Mouse (Mus musculus) embryo, embryonic 10.5 days (tissue): ENCODE data around the gene Chchd1.

Source experiments
- DNase-seq: peaks from one replicate; pipeline ENCODE4 v3.0.0-alpha.2; 2015; ENCODE audit warnings: low spot score

Gene Chchd1

DNA sequence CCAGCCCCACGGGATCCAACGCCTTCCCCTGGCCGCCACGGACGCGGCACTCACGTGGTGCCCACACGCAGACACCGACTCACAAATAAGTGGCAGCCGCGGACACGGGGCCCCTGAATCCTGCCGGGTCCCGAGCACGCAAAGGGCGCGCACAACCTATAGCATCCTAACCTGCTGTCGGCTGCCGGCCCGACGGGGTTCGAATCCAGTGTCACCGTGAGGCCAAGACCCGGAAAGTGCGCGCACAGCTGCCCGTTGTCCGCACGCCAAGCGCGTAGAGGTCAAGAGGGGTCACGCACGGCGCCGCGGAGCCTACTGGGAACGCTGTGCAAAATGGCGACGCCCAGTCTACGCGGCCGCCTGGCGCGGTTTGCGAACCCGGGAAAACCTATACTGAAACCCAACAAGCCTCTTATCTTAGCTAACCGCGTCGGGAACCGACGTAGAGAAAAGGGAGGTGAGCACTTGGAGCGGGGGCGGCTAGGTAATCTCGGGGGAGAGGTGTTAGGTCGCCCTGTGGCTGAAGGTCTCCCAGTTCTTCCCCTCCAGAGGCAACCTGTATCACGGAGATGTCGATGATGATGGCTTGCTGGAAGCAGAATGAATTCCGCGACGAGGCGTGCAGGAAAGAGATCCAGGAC is at the start of gene Chchd1:
Gene Chchd1 (plus strand): TSS at position 266 of the 641 bp plus-strand sequence.
- DNase-seq = peak; percentile 94

DNA sequence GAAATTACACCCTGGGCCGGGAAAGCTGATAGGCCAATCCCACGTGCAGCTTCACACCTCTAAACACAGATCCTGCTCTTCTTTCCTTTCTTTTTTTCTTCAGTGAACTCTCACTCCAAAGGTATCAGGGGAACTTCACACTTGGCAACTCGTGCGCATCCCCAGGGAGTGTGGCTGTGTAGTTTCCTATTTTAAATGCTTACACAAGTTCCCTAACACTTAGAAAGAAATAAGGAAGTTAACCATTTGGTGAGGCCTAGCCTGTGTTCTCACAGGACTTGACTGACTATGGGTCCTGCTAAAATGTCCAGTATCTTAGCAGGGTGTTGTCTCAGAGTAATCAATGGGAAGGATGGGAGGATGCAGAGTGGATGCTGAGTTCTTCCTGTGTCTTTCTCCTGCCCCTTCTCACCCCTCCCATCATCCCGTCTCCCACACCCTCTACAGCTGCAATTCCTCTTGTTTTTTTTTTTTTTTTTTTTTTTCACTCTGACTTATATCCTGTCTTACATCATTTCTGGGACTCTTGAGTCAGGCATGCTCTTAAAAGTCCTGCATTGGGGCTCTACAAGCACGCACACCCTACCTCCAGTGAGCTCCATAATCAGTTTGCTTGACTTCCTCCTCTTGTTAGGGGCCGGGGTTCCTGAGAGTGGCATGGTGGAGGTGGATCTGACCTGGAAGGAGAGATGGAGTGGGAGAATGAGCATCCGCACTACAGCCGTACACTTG is 48.0 kb upstream of the Chchd1 start:
- DNase-seq = no peak

DNA sequence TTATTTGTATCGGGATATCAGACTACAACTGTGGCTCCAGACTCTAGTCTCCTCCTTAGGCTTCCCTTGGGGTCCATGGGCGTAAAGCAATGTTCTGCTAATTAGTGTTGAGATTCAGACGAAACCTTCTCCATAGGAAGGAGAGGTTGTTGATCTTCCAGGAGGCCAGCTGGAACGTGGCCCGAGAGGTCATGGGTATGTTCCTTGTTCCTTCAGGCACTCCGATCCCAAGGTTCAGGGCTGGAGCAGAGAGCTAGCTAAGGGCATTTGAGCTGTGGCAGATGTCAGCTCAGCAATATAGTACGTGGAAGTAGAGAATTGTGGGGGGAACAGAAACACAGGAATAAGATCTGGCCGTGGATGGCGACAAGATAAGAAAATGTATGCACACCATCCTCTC is 47.1 kb upstream of the Chchd1 start:
- DNase-seq = no peak

DNA sequence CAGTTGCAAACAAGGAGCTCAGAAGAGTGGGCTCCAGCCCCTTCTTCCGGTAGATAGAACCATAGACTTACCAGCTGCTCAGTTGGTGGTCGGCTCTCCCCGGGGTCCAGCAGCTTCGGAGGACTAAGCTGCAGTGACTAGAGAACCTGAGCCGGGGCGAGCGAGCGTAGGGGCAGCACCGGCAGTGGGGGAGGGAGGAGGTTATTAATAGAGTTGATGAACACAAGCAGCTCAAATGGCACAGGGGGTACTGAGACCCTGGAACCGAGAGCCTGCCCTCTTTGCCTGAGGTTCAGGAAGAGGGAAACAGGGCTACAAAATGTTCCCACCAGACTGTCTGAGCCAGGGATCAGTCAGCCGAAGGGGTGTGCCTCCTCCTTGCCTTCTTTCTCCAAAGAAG is 46.4 kb upstream of the Chchd1 start, which contains the start of gene Myoz1:
Gene Myoz1 (minus strand): TSS at position 180 of the 400 bp plus-strand sequence.
- DNase-seq = no peak

DNA sequence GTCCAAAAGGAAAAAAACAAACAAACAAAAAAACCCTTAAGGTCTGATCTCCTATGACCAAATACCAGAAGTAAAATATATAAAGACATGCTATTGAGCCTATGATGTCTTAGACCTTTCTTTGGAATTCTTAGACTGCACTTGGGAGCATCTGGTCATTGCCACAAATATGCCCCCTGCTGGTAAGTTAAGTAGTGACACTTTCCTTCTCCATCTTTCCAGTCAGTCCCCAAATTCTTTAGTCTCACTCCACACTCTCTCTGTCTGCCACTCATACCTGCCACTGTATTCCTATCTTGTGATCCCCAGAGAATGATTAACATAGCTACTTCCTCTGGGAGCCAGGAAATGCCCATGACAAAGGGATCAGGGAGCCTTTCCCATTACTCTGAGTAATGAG is 44.5 kb upstream of the Chchd1 start:
- DNase-seq = peak; percentile 78

DNA sequence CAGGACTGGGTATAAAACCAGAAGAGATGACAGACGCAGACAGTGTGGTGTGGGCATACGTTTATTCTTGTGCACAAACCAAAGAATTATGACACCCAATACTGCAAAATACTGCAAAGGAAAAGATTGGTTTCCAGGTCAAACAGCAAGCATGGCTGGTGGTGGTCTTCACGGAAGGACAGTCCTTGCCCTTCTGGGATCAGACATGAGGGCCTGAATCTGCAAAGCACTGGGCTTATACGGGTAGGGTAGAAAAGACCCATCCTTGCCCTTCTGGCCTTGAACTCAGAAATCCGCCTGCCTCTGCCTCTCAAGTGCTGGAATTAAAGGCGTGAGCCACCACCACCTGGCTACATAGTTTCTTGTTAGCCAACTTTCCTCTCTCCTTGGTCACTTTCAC is 43.9 kb upstream of the Chchd1 start:
- DNase-seq = no peak

DNA sequence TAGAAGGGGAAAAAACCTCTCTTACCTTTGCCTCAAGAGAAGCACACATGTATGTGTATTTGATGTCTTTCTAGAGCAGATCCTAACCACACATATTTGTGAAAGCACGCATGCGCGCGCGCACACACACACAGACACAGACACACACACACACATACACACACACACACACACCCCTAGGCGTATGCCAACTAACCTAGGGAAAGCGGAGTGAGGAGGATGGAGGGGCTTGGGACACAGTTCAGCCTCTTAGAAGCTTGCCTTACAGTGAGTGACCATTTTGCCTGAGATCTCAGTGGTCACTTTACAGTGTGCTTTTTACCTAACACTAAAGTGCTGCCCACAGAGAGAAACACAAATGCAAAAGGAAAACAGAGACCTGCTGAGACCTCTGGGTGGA is 43.1 kb upstream of the Chchd1 start:
- no peak for DNase-seq

DNA sequence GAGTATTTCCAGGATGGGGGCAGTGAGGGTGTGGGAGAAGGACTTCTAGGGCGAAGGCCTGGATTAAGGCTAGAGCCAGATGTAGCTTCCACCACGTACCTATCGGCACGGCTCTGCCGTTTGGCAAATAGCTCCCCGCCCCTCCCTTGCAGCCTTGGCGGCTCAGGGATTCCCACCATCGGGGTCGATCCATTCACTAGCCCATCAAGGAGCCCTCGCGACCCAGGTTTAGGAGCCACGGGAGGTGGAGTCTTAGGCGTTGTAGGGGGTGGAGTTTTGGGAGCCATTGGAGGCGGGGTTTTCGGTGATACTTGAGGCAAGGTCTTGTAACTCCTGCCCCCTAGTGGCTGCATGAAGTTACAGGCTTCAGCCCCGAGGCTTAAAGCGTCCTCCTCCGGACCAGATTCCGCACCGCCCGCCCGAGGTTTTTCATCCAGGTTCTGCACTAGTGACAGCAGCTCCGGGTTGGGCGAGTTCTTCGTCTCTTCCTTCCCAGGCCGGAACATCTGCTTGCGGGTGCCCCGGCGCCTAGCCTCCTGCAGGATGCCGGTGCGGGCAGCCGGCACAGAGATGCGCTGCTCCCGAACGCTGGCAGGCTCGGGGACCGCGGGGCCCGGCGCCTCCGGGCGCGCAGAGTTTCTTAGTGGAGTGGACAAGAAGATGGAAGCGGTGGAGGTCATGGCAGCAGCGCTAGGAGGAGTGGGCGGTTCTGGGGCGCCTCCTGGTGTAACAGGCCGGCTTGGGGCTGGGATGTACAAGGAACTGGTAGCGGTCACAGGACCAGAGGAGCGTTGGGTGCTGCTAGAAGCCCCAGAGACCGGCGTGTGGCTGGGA is 41.8 kb upstream of the Chchd1 start:
- DNase-seq = peak; percentile 100

DNA sequence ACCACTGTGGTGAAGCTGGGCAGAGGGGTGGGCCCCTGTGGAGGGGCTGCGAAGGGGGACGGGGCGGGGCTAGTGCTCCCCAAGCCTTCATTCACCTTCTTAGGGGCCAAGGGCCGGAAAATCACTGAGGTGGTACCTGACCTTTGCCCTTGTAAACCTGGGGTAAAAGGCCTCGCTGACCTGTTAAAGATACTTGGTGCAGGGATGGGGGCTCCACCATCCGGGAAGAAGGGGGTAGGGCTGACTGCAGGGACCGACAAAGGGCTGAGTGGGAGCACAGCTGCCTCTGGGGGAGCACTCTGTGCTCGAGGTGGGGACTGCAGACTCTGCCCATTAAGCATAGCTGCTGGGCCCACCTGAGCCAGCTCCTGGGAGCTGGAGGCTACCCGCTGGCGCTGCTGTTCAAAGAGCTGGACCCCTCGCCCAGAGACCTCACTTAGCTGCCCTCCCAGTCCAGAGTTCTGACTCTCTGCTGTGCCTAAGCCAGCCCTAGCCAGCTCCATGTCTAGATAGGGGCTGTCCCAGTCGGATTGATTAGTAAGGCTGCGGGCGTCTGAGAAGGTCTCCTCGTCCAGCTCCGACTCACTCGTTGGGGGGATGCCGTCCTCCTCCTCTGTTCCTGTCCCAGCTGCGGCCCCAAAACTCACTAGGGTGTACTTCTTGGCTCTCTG is 41.0 kb upstream of the Chchd1 start:
- peak; percentile 32 for DNase-seq

DNA sequence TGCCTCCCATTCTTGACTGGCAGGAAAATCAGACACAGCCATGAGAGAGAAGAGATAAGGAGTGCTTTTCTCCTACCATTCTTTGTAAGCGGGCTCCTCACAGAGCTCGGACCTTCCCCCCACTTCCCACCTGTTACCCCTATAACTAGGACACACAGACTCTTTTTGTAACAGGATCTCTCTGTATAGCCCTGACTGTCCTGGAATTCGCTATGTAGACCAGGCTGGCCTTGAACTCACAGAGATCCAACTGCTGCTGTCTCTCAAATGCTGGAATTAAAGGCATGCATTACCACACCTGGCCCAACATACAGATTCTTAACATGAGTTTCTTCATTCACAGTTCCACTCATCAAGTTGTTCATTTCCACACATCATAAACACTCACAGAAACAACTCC is 40.1 kb upstream of the Chchd1 start:
- DNase-seq = no peak

DNA sequence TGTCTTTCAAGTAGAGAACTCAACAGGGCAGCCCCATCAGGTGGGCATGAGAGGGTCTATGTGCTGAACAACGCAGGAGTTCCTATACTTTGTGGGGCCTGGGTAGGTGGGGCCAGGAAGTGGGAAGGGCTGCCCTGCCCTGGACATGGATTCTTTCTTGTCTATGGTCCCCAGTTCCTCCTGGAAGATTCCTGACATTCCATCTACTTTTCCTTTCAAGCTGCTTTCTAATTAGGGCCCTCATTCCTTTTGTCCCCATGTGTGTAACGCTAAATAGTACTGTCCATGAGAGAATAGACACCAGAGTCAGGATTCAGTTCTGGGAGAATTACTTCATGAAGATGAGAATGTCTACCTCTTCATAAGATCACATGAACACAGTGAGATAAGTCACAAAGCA is 39.2 kb upstream of the Chchd1 start:
- no peak for DNase-seq

DNA sequence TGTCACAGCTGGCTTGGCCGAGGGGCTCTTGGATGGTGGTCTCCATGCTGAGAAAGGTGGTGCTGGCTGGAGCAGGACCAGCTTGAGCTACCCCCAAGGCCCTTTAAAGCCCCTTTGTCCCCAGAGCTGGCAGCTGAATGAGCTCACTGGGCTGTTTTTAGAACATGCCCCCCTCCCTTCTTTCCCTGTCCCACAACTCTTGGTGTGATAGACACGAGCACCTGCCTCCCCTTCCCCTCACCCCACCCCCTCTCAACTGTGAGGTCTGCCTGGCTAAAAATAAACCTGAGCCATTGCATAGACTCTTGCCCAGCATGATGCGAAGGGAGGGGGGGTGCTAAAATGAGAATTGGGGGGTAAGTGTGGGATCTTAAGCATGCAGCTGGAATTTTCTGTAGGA is 38.4 kb upstream of the Chchd1 start:
- DNase-seq = no peak

DNA sequence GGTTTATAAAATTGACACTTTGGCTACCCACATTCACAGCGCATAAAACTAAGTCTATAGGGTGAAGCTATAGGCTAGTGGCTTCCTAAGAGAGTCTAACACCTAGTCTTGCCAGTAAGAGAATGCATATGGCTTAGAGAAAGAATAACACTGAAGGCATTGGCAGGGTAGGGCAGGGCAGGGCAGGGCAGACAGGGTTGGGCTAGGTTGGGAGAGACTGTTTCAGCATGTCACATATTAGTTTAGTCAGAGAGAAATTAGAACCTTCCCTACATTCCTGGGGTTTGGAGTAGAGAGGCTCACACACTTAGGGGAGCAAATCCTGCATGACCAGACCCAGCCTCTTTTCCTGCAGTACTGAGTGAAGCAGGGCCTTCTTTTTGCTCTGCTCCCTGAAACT is 35.3 kb upstream of the Chchd1 start:
- no peak for DNase-seq

DNA sequence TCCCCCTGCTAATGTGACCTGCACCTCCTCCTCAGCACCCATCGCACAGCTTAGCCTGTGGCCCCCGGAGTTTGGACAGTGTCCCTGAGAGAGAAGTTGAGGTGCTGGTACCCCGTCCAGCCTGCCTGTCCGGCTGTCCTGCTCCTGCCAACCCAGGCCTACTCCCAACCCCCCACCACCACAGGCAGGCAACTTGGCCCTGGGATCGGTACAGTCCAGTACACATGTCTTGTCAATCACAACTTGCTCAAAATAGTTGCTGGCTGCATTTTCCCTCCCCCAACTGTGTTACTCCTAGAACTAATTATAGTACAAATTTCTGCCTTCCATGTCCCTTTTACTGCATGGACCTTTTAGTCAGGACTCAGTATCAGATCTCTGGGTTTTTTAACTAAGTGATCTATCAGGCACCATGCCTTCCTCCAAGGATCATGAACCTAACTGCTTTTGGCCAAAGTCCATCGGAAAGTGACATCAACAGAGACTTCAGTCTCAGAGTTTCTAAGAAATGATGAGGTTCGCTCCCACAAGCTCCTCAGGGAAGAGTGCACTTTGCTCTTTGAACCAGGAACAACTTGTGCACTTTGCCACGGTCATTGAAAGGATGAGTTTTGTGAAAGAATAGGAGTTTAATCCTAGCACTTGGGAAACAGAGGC is 34.5 kb upstream of the Chchd1 start, which contains the start of gene Synpo2l:
Gene Synpo2l (minus strand): TSS at position 201 of the 657 bp plus-strand sequence.
- no peak for DNase-seq

DNA sequence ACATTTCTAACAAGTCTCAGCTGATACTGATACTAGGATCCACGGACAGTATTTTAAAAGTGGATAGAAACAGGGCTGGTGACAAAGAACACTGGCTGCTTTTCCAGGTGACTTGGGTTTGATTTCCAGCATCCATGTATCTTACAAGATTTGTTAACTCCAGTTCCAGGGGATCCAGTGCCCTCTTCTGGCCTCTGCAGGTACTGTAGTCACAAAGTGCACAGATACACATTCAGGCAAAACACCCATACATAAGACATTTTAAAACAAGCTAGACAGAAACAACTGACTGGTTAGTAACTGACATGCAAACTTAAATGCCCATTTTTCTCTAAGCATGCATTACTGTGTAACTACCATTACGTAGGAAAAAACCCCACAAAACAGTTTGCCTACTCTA is 29.8 kb upstream of the Chchd1 start:
- peak; percentile 69 for DNase-seq

DNA sequence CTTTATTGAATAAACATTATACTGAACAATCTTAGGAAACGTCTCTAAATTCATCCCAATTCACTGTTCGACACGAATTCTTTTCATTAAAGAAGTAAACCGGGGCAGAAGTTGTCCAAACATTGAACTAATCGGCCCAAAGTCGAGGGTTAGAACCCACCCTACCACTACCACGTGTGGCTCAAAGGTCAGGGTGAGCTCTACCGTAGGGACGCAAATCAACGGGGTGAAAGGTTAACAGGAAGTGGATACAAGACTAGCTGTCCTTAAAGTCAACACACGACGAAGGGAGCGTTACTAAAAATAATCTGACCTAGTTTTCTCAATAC is 29.1 kb upstream of the Chchd1 start:
- no peak for DNase-seq

DNA sequence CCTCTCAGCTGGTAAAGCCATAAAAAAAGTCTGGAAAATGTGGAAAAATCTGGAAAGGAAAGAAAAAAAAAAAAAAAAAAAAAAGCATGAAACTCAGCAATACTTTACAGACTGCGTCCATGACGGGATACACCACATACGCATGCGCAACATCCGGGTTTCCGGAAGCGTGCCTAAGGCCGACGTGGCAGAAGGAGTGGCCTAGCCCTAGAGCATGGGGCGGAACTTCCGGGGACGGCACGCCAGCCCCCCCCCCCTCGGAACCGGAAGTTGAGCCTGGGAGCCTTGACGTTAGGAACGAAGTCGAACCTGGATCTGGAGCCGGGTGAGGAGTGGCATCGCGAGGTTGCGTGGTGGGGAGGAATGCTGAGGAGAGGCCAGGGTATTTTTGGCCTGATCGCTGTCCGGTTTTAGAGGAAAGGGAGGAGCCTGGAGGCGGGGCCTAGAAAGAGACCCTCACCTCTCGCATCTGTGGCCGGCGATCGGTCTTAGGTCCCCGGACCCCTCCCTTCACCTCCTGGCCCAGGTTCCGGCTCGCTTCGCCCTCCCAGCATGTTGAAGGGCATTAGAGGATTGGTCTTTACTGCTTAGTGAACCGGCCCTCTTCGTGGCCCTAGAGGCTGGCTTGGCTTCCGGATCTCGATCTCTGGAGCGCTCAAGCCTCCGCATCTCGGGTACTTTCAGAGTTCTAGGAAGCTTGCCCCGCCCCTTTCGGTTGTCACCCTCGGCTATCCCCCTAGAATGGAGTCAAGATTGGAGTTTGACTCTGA is 28.6 kb upstream of the Chchd1 start, which contains the start of gene Sec24c:
Gene Sec24c (plus strand): TSS at position 245 of the 770 bp plus-strand sequence.
- peak; percentile 100 for DNase-seq

DNA sequence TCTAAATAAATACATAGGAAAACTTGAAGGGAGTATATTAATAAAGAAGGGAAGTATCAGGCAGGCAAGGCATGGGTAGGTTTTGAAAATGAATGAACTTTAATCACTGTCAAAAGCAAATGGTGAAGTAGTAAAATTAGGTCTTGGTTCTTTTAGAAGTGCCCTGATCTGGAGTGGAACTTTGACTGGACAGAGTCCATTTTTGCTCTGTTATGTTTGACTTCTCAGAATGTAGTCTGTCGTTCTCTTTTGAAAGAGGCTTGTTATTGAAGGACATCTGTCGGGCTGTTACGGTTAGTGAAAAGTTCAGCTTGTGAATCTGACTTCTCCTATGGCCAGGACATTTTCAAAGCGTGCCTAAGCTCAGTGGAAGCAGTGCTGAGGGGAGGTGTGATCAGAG is 24.9 kb upstream of the Chchd1 start:
- DNase-seq = no peak

DNA sequence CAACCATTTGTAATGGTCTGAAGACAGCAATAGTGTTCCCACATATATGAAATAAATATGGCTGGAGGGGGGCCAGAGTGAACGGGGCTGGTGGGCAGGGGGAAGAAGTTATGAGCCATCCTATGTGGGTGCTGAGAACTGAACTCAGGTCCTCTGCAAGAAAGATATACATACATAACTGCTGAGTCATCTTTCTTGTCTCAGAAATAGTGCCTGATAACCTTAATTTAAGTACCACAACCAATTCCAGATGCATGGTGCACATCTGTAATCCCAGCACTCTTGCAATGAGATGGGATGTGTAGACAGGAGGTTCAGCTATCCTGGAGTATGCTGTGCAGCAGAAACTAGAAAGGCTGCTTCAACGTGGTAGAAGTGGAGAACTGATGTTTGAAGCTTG is 21.1 kb upstream of the Chchd1 start:
- DNase-seq = no peak

DNA sequence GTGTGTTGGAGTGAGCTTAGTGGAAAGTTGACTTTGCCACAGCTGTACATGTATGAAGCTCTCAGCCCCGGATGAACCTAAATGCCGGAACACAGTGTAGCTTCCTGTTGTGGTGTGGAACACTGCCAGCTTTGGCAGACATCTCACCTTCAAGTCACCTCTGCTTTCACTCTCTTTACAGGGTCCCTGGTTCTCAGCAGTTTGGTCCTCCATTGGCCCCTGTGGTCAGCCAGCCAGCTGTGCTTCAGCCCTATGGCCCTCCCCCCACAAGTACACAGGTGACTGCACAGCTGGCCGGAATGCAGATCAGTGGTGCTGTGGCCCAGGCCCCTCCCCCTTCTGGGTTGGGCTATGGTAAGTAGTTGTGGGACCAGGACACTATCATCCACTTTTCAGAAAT is 20.3 kb upstream of the Chchd1 start:
- no peak for DNase-seq

DNA sequence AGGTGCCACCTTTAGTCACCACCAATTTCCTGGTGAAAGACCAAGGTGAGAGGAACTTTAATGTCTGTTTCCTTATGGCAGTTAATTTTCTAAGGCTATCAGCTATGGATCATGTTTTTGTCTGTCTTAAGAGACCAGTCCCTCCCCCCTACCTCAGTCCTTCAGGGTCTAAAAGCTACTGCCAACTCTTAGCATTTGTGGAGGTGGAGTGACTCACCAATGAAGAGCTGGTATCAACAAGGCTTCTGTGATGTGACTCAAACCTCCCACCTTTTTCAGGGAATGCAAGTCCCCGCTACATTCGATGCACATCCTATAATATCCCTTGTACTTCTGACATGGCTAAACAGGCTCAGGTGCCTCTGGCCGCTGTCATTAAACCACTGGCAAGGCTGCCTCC is 16.2 kb upstream of the Chchd1 start:
- no peak for DNase-seq
